Mouse (Mus musculus): Measurements from ENCODE around the gene Sept9.

Gene Sept9

GRCm38 (mm10) chr11:117362307-117362706, 162.8 kb downstream of the Sept9 start:
- no peak for DNase-seq (ENCODE audit: extremely low read depth, insufficient read length, low spot score)

GRCm38 (mm10) chr11:117363918-117364317, 164.5 kb downstream of the Sept9 start:
- no peak for DNase-seq (ENCODE audit: extremely low read depth, insufficient read length, low spot score)

GRCm38 (mm10) chr11:117366426-117366825, 167.0 kb downstream of the Sept9 start:
- DNase-seq (ENCODE audit: extremely low read depth, insufficient read length, low spot score): no peak

GRCm38 (mm10) chr11:117366861-117367357, 167.4 kb downstream of the Sept9 start:
- no peak for DNase-seq (ENCODE audit: extremely low read depth, insufficient read length, low spot score)

GRCm38 (mm10) chr11:117367937-117368336, 168.5 kb downstream of the Sept9 start:
- no peak for DNase-seq (ENCODE audit: extremely low read depth, insufficient read length, low spot score)

GRCm38 (mm10) chr11:117369347-117369746, 169.9 kb downstream of the Sept9 start:
- DNase-seq (ENCODE audit: extremely low read depth, insufficient read length, low spot score): no peak

- no peak for DNase-seq (ENCODE audit: extremely low read depth, insufficient read length, low spot score)
Measured at GRCm38 (mm10) chr11:117370262-117370850, 170.9 kb downstream of the Sept9 start.

GRCm38 (mm10) chr11:117372537-117372936, 173.1 kb downstream of the Sept9 start:
- DNase-seq (ENCODE audit: extremely low read depth, insufficient read length, low spot score): no peak

- no peak for DNase-seq (ENCODE audit: extremely low read depth, insufficient read length, low spot score)
Measured at GRCm38 (mm10) chr11:117373195-117373594, 173.7 kb downstream of the Sept9 start.

- no peak for DNase-seq (ENCODE audit: extremely low read depth, insufficient read length, low spot score)
Measured at GRCm38 (mm10) chr11:117373870-117374269, 174.4 kb downstream of the Sept9 start.

- no peak for DNase-seq (ENCODE audit: extremely low read depth, insufficient read length, low spot score)
Measured at GRCm38 (mm10) chr11:117374288-117374687, 174.8 kb downstream of the Sept9 start.

- DNase-seq (ENCODE audit: extremely low read depth, insufficient read length, low spot score): no peak
Measured at GRCm38 (mm10) chr11:117379774-117380173, 180.3 kb downstream of the Sept9 start.

- DNase-seq (ENCODE audit: extremely low read depth, insufficient read length, low spot score): no peak
Measured at GRCm38 (mm10) chr11:117384235-117384634, 184.8 kb downstream of the Sept9 start.

- DNase-seq (ENCODE audit: extremely low read depth, insufficient read length, low spot score): peak; percentile 59
Measured at GRCm38 (mm10) chr11:117384897-117385296, 185.4 kb downstream of the Sept9 start.

GRCm38 (mm10) chr11:117385331-117386103, 186.1 kb downstream of the Sept9 start:
- no peak for DNase-seq (ENCODE audit: extremely low read depth, insufficient read length, low spot score)

- no peak for DNase-seq (ENCODE audit: extremely low read depth, insufficient read length, low spot score)
Measured at GRCm38 (mm10) chr11:117387241-117387640, 187.8 kb downstream of the Sept9 start.

GRCm38 (mm10) chr11:117390001-117390402, 190.5 kb downstream of the Sept9 start:
- DNase-seq (ENCODE audit: extremely low read depth, insufficient read length, low spot score): peak; percentile 70

- DNase-seq (ENCODE audit: extremely low read depth, insufficient read length, low spot score): peak; percentile 27
Measured at GRCm38 (mm10) chr11:117390774-117391534, 191.5 kb downstream of the Sept9 start.

- DNase-seq (ENCODE audit: extremely low read depth, insufficient read length, low spot score): no peak
Measured at GRCm38 (mm10) chr11:117392251-117392650, 192.8 kb downstream of the Sept9 start.

- no peak for DNase-seq (ENCODE audit: extremely low read depth, insufficient read length, low spot score)
Measured at GRCm38 (mm10) chr11:117393715-117394114, 194.3 kb downstream of the Sept9 start.
